Mouse (Mus musculus) MEL (cell line): Measurements from ENCODE around the gene Paics. TPM values are rescaled to one million over a fixed set of nuclear protein-coding genes. Genes with fewer than 3 reads are reported as not detected.

Experiments used
- DNase-seq: peaks from one replicate; pipeline ENCODE4 v3.0.0; 2011; ENCODE audit warnings: low read depth, low spot score
- H3K27ac ChIP-seq: 2 replicates; pipeline ENCODE4 v1.5.1; 2012; ENCODE audit warnings: low read depth, mild to moderate bottlenecking, control low read depth, low read length, moderate library complexity; ENCODE audit not compliant: control insufficient read depth
- H3K27me3 ChIP-seq, 2 experiments: fragments of 150-350 bp in 1 of 2; sonication (generic) in 1 of 2; 2 replicates each; pipeline ENCODE4 v1.6.1; 2012; ENCODE audit warnings: low read length in 2 of 2, mild to moderate bottlenecking in 2 of 2, improper control_type of control experiment in 1 of 2, moderate library complexity in 1 of 2; ENCODE audit not compliant: insufficient read depth in 2 of 2, control insufficient read depth in 1 of 2
- H3K36me3 ChIP-seq, 2 experiments: 2 replicates each; pipeline ENCODE4 v1.6.1; 2012 to 2014; ENCODE audit warnings: low read length in 2 of 2, improper control_type of control experiment in 1 of 2, inconsistent platforms in 1 of 2, mild to moderate bottlenecking in 1 of 2; ENCODE audit not compliant: insufficient read depth in 2 of 2, control insufficient read depth in 1 of 2
- H3K4me1 ChIP-seq, 2 experiments: fragments of 150-350 bp in 1 of 2; sonication (generic) in 1 of 2; 2 replicates each; pipeline ENCODE4 v1.6.1; 2012; ENCODE audit warnings: low read length in 2 of 2, improper control_type of control experiment in 1 of 2, mild to moderate bottlenecking in 1 of 2; ENCODE audit not compliant: insufficient read depth in 2 of 2, control insufficient read depth in 1 of 2
- H3K4me3 ChIP-seq, 2 experiments: fragments of 150-350 bp in 1 of 2; sonication (generic) in 1 of 2; 2 replicates each; pipeline ENCODE4 v1.5.1; 2012; ENCODE audit warnings: low read depth in 2 of 2, low read length in 2 of 2, mild to moderate bottlenecking in 2 of 2, moderate library complexity in 2 of 2, control low read depth in 1 of 2, improper control_type of control experiment in 1 of 2; ENCODE audit not compliant: control insufficient read depth in 1 of 2, insufficient read depth in 1 of 2
- H3K79me2 ChIP-seq: 2 replicates; pipeline ENCODE4 v1.6.1; 2012; ENCODE audit warnings: mild to moderate bottlenecking, low read length, moderate library complexity; ENCODE audit not compliant: control insufficient read depth, poor library complexity, insufficient read depth
- H3K9ac ChIP-seq: 2 replicates; pipeline ENCODE4 v1.6.1; 2012; ENCODE audit warnings: low read depth, mild to moderate bottlenecking, control low read depth, low read length, moderate library complexity; ENCODE audit not compliant: control insufficient read depth, poor library complexity, severe bottlenecking
- H3K9me3 ChIP-seq: fragments of 150-350 bp; sonication (generic); replicated peaks from 2 replicates; pipeline ENCODE4 v1.6.1; 2012; ENCODE audit warnings: mild to moderate bottlenecking, low read length, improper control_type of control experiment, moderate library complexity; ENCODE audit not compliant: insufficient read depth
- BHLHE40 ChIP-seq: IDR thresholded peaks from 2 replicates; pipeline ENCODE4 v1.6.1; 2012; ENCODE audit warnings: low read depth, mild to moderate bottlenecking, inconsistent platforms, low read length, improper control_type of control experiment, borderline replicate concordance
- CHD1 ChIP-seq: IDR thresholded peaks from 2 replicates; pipeline ENCODE4 v1.6.1; 2012; ENCODE audit warnings: low read depth, mild to moderate bottlenecking, inconsistent platforms, low read length, improper control_type of control experiment
- CHD2 ChIP-seq: IDR thresholded peaks from 2 replicates; pipeline ENCODE4 v1.6.1; 2011; ENCODE audit warnings: low read length, improper control_type of control experiment
- CTCF ChIP-seq, 3 experiments: IDR thresholded peaks in 2 of 3; conservative IDR thresholded peaks in 1 of 3; 2 replicates each; pipeline ENCODE4 v1.5.1; 2011 to 2012; ENCODE audit warnings: low read length in 3 of 3, low read depth in 2 of 3, mild to moderate bottlenecking in 2 of 3, improper control_type of control experiment in 1 of 3, inconsistent platforms in 1 of 3, mixed read lengths in 1 of 3, moderate library complexity in 1 of 3; ENCODE audit not compliant: control insufficient read depth in 1 of 3, insufficient read depth in 1 of 3, poor library complexity in 1 of 3, severe bottlenecking in 1 of 3
- E2F4 ChIP-seq: IDR thresholded peaks from 2 replicates; pipeline ENCODE4 v1.6.1; 2011; ENCODE audit warnings: low read depth, low read length, improper control_type of control experiment, borderline replicate concordance
- ELF1 ChIP-seq: IDR thresholded peaks from 2 replicates; pipeline ENCODE4 v1.6.1; 2014; ENCODE audit warnings: low read depth, mild to moderate bottlenecking, inconsistent platforms, low read length, improper control_type of control experiment, moderate library complexity
- EP300 ChIP-seq, 2 experiments: IDR thresholded peaks; 2 replicates each; pipeline ENCODE4 v1.6.1; 2011; ENCODE audit warnings: improper control_type of control experiment in 2 of 2, low read length in 2 of 2, low read depth in 1 of 2, mild to moderate bottlenecking in 1 of 2
- ETS1 ChIP-seq: IDR thresholded peaks from 2 replicates; pipeline ENCODE4 v1.6.1; 2012; ENCODE audit warnings: low read depth, mild to moderate bottlenecking, inconsistent platforms, low read length, improper control_type of control experiment, moderate library complexity
- GABPA ChIP-seq: IDR thresholded peaks from 2 replicates; pipeline ENCODE4 v1.6.1; 2012; ENCODE audit warnings: low read depth, mild to moderate bottlenecking, inconsistent platforms, low read length, improper control_type of control experiment, moderate library complexity
- GATA1 ChIP-seq: IDR thresholded peaks from 2 replicates; pipeline ENCODE4 v1.6.1; 2011; ENCODE audit warnings: low read depth, low read length, improper control_type of control experiment
- HCFC1 ChIP-seq: IDR thresholded peaks from 2 replicates; pipeline ENCODE4 v1.6.1; 2012; ENCODE audit warnings: low read depth, mild to moderate bottlenecking, inconsistent platforms, low read length, improper control_type of control experiment, moderate library complexity
- JUND ChIP-seq: IDR thresholded peaks from 2 replicates; pipeline ENCODE4 v1.6.1; 2011; ENCODE audit warnings: low read depth, mild to moderate bottlenecking, improper control_type of control experiment, low read length
- MAFK ChIP-seq: IDR thresholded peaks from 2 replicates; pipeline ENCODE4 v1.6.1; 2011; ENCODE audit warnings: low read depth, mild to moderate bottlenecking, low read length, improper control_type of control experiment, borderline replicate concordance
- MAZ ChIP-seq: IDR thresholded peaks from 2 replicates; pipeline ENCODE4 v1.6.1; 2012; ENCODE audit warnings: low read depth, mild to moderate bottlenecking, inconsistent platforms, low read length, improper control_type of control experiment
- MEF2A ChIP-seq: IDR thresholded peaks from 2 replicates; pipeline ENCODE4 v1.6.1; 2014; ENCODE audit warnings: low read depth, mild to moderate bottlenecking, inconsistent platforms, low read length, improper control_type of control experiment; ENCODE audit not compliant: poor library complexity, insufficient replicate concordance, severe bottlenecking; ENCODE audit errors: extremely low read depth
- MXI1 ChIP-seq: IDR thresholded peaks from 2 replicates; pipeline ENCODE4 v1.6.1; 2011; ENCODE audit warnings: mild to moderate bottlenecking, low read depth, low read length, improper control_type of control experiment
- MYB ChIP-seq: IDR thresholded peaks from 2 replicates; pipeline ENCODE4 v1.6.1; 2011; ENCODE audit warnings: mild to moderate bottlenecking, low read depth, low read length, improper control_type of control experiment
- MYC ChIP-seq: IDR thresholded peaks from 2 replicates; pipeline ENCODE4 v1.6.1; 2011; ENCODE audit warnings: low read depth, mild to moderate bottlenecking, low read length, improper control_type of control experiment, moderate library complexity
- NELFE ChIP-seq: IDR thresholded peaks from 2 replicates; pipeline ENCODE4 v1.6.1; 2011; ENCODE audit warnings: low read depth, low read length, improper control_type of control experiment
- POLR2A ChIP-seq, 2 experiments: IDR thresholded peaks; 2 replicates each; pipeline ENCODE4 v1.6.1; 2011 to 2012; ENCODE audit warnings: low read length in 2 of 2, mild to moderate bottlenecking in 2 of 2, control low read depth in 1 of 2, improper control_type of control experiment in 1 of 2, low read depth in 1 of 2, moderate library complexity in 1 of 2; ENCODE audit not compliant: control insufficient read depth in 1 of 2, insufficient read depth in 1 of 2, poor library complexity in 1 of 2
- POLR2AphosphoS5 ChIP-seq: IDR thresholded peaks from 2 replicates; pipeline ENCODE4 v1.6.1; 2012; ENCODE audit warnings: low read depth, borderline replicate concordance, mild to moderate bottlenecking, inconsistent platforms, low read length, moderate library complexity, mixed read lengths
- RCOR1 ChIP-seq: IDR thresholded peaks from 2 replicates; pipeline ENCODE4 v1.6.1; 2012; ENCODE audit warnings: low read depth, mild to moderate bottlenecking, inconsistent platforms, low read length, improper control_type of control experiment
- SIN3A ChIP-seq: IDR thresholded peaks from 2 replicates; pipeline ENCODE4 v1.6.1; 2012; ENCODE audit warnings: low read length, improper control_type of control experiment, inconsistent platforms
- SMC3 ChIP-seq: IDR thresholded peaks from 2 replicates; pipeline ENCODE4 v1.6.1; 2011; ENCODE audit warnings: low read depth, low read length, improper control_type of control experiment
- TAL1 ChIP-seq: IDR thresholded peaks from 2 replicates; pipeline ENCODE4 v1.6.1; 2012; ENCODE audit warnings: mild to moderate bottlenecking, inconsistent platforms, low read length, moderate library complexity, mixed read lengths
- TBP ChIP-seq: IDR thresholded peaks from 2 replicates; pipeline ENCODE4 v1.8.0; 2011; ENCODE audit warnings: low read depth, low read length, improper control_type of control experiment
- TCF12 ChIP-seq: IDR thresholded peaks from 2 replicates; pipeline ENCODE4 v1.6.1; 2014; ENCODE audit warnings: low read depth, mild to moderate bottlenecking, inconsistent platforms, low read length, improper control_type of control experiment, moderate library complexity
- UBTF ChIP-seq: IDR thresholded peaks from 2 replicates; pipeline ENCODE4 v1.6.1; 2012; ENCODE audit warnings: low read depth, mild to moderate bottlenecking, inconsistent platforms, low read length, improper control_type of control experiment, moderate library complexity, borderline replicate concordance; ENCODE audit not compliant: insufficient read depth
- USF1 ChIP-seq: IDR thresholded peaks from 2 replicates; pipeline ENCODE4 v1.6.1; 2014; ENCODE audit warnings: low read depth, mild to moderate bottlenecking, inconsistent platforms, low read length, improper control_type of control experiment, moderate library complexity
- ZC3H11A ChIP-seq: IDR thresholded peaks from 2 replicates; pipeline ENCODE4 v1.6.1; 2012; ENCODE audit warnings: low read depth, mild to moderate bottlenecking, inconsistent platforms, low read length, improper control_type of control experiment
- ZMIZ1 ChIP-seq: IDR thresholded peaks from 2 replicates; pipeline ENCODE4 v1.6.1; 2012; ENCODE audit warnings: low read depth, mild to moderate bottlenecking, inconsistent platforms, low read length, improper control_type of control experiment, moderate library complexity
- ZNF384 ChIP-seq: IDR thresholded peaks from 2 replicates; pipeline ENCODE4 v1.6.1; 2012; ENCODE audit warnings: low read depth, mild to moderate bottlenecking, inconsistent platforms, low read length, improper control_type of control experiment
- polyA plus RNA-seq, 2 experiments: library from polyadenylated mRNA; stranded (reverse) in 1 of 2; unstranded in 1 of 2; fragments of >175 nt in 1 of 2; fragments of >200 nt in 1 of 2; gene quantifications; 2 replicates each; pipeline versions ENCODE4 v1.2.1 to v1.2.4; 2012; ENCODE audit warnings: low replicate concordance in 2 of 2, low read depth in 1 of 2; ENCODE audit not compliant: insufficient read length in 2 of 2, insufficient read depth in 1 of 2, missing spikeins in 1 of 2
- total RNA-seq: library from RNA; depleted of rRNA; stranded (reverse); fragments of 300-350 nt; gene quantifications from 2 replicates; pipeline ENCODE4 v1.2.3, GENCODE M21; 2012

Paics gene
- total and polyA plus RNA-seq, 3 experiments = 222 to 434 (median 266) TPM

DNA sequence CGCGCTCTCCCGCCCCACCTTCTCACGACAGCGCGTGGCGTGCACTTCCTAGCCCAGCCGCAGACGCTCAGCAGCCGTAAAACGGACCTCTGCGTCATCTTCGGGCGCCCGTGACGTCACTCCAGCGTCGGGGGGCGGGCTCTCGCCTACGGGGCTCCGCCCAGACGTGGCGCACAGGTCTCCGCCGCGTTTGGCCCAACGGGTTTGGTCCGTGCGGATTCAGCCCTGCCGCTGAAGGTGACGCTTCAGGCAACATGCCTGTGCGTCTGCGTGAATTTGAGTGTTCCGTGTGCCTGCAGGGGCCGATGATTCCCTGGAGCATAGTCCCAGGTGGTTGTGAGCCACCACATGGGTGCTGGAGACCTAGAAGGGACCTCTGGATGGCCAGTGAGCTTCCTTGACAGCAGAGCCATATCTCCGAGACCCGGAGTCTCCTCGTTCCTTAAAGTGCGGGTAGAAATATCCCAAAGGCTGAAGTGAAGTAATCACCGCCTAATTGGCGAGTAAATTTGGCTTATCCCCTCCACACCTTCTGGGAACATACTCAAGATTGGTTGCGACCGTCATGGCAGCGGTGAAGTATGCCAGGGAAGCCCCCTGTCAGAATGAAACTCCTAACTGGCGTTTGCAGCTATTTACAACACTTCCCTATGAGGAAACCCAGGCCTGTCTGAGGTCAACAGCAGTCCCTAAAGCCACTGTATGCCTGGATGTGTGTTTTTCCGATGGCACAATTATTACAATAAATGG, 45.5 kb upstream of the Paics start, which contains the start of gene Aasdh (continued):
- TF ChIP-seq SIN3A (peak; percentile 99), TAL1 (no peak), ZC3H11A (peak; percentile 36; the same call in 1 of the 2 replicates), POLR2A (IDR thresholded peaks at IDR 0.05; ENCODE audit: control insufficient read depth in 1 of 2, insufficient read depth in 1 of 2, low read depth in 1 of 2, low read length in 2 of 2, poor library complexity in 1 of 2) (peak; percentile 98 to 100), MEF2A (no peak), EP300 (IDR thresholded peaks at IDR 0.05; ENCODE audit: low read depth in 1 of 2, low read length in 2 of 2) (peak in 1 of 2 experiments; percentile 49; a peak in 1 of 4 replicates), CHD1 (no peak), TBP (peak; percentile 88), NELFE (peak; percentile 99), ZNF384 (no peak; the same call in 1 of the 2 replicates), UBTF (0 out of 2 replicates have a peak, but pooled peaks have one; percentile 15), RCOR1 (peak; percentile 46; the same call in 1 of the 2 replicates), ZMIZ1 (peak; percentile 98)
- TF ChIP-seq, all 39 proteins: peak for 24

DNA sequence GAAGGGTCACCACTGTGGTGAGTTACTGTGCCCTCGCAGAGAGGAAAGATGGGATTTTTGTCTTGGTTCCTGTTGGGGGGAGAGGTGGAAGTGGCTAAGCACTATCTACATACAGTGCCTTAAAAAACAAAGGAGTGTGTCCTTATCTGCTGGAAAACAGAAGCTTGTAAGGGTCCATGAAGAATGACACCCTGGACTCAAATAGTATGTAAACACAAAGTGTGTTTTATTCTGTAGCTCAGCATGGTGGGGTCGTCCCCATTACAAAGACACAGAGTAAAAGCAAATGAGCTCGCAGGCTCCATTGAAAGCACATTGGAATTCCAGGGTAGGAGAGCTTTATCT, 45.0 kb upstream of the Paics start:
- H3K27ac ChIP-seq = peak overlapping the region; percentile 80
- H3K27me3 ChIP-seq = no peaks in the 10 kb centered on the region
- H3K9me3 ChIP-seq = no peaks in the 10 kb centered on the region
- H3K4me1 ChIP-seq = peaks cover 7 to 18% of the 10 kb centered on the region in 2 experiments
- peaks cover 4% of the 10 kb centered on the region; the same call in 1 of the 2 replicates for H3K79me2 ChIP-seq
- H3K9ac ChIP-seq = peak overlapping the region; percentile 79
- peak overlapping the region; percentile 74 to 79 for H3K4me3 ChIP-seq
- H3K36me3 ChIP-seq = peaks cover 0 to 27% of the 10 kb centered on the region in 2 experiments; a peak in 3 of 4 replicates
- peak; percentile 68 for DNase-seq
- TF ChIP-seq CHD2 (no peak), USF1 (no peak), MAFK (0 out of 2 replicates have a peak, but pooled peaks have one; percentile 10), MEF2A (no peak), BHLHE40 (no peak), CTCF (IDR thresholded peaks at IDR 0.05 in 2 of 3, conservative IDR thresholded peaks at IDR 0.05 in 1 of 3; ENCODE audit: control insufficient read depth in 1 of 3, insufficient read depth in 1 of 3, low read depth in 2 of 3, low read length in 3 of 3, poor library complexity in 1 of 3, severe bottlenecking in 1 of 3) (no peak), POLR2AphosphoS5 (no peak), JUND (no peak), TCF12 (peak; percentile 47; the same call in 1 of the 2 replicates), ETS1 (no peak), SIN3A (no peak), ELF1 (no peak), UBTF (no peak), GATA1 (peak; percentile 46; the same call in 1 of the 2 replicates), RCOR1 (peak; percentile 35; the same call in 1 of the 2 replicates), MAZ (no peak), MYB (no peak), GABPA (no peak), MXI1 (no peak), ZMIZ1 (no peak), CHD1 (no peak), MYC (0 out of 2 replicates have a peak, but pooled peaks have one; percentile 49), EP300 (IDR thresholded peaks at IDR 0.05; ENCODE audit: low read depth in 1 of 2, low read length in 2 of 2) (peak in 1 of 2 experiments; percentile 57), ZC3H11A (no peak), HCFC1 (no peak), SMC3 (no peak), E2F4 (no peak), TAL1 (peak; percentile 68), TBP (no peak)
